Mouse (Mus musculus) urinary bladder, postnatal 25 days (tissue): ENCODE measurements around the gene Rasa3.

Experiments
- DNase-seq: peaks from one replicate; pipeline ENCODE4 v3.0.0; 2022; ENCODE audit warnings: low spot score

Gene Rasa3

DNA sequence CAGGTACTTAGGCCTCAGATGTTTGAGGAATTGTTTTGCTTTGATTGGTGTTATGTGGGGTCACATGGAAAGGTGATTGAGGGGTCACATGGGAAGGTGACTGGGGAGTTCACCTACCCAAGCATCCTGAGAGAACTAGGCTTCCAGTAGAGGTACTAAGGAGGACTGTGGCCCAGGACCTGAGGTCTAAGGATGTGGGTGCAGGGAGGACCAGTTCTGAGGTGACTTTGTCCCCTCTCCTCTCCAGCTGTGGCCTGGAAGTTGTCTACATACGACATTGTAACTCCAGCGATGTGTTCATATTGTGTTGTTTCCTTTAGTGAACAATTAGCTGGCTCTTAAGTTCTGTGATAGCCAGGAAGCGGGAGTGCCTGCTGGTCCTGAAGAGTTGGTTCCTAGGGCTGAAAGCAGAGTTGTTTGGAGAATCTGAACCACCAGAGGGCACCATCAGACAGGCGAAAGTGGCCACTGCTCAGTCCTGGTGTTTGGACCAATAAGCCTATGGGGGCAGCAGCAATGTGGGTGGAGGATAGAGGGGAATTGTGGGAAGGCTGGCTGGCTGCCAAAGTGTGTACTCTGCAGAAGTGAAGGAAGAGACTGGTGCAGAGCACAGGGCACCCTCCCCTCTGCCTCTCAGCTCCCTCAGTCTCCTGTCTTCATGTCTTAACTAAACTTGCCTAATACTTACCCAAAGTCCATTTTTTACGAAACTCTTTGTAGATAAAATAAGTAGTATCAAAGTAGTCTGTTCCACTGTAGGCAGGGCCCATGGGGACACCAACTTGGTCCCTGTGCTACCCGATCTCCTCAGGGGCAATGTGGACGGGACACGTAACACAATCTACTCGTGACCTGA, 126.5 kb downstream of the Rasa3 start:
- peak; percentile 88 for DNase-seq

DNA sequence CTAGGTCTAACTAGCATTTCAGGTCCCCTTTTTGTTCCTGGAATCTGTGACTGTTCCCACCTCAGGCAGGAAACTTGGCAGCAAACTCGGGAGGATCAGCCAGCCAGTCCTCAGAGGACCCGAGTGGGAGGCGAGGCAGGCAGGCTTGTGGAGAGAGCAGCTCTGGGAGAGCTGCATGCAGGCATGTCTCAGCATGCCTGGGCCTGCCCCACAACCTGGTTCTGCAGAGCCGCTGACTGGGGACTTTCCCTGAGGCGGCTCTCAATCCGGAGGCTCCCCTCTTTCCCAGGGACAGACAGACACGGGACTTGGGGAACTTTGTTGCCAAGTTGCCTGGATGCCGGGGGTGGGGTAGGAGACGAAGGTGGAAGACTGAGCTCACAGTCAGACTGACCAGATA, 128.6 kb downstream of the Rasa3 start:
- peak; percentile 65 for DNase-seq

DNA sequence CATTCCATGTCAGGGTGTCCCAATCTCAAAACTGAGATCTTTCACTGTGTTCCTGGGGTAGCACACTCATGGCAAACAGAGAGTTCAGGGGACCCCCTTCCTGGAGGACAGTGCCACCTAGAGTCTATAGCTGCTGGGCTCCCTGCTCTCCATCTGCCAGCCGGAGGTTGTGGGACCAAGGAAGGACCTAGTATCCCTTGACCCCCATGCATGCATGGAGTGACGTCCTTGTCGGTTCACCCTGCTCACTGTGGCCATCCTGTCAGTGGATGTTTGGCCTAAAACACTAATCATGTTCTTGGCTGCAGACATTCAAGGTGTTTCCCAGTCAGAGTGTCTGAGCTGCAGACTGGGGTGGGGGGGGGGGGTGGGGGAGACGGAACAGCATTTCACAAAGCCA, 129.2 kb downstream of the Rasa3 start:
- DNase-seq = no peak

DNA sequence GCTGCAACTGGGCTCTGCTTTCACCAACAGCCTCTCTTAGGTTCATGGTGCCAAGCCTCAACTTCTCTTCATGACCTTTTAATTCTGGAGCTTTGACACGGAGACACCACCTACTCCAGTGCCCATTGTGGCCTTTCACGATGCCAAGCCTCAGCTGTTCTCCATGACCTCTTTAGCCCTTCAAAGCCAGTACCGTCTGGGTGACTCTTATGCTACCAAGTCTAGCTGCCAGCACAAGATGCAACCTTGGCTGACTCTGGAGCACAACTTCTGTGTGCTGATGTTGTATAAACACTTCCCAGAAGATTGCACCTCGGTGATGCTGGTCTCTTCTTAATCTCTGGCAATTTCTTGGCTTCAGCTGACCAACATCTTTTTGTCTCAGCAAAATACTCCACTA, 131.0 kb downstream of the Rasa3 start:
- no peak for DNase-seq

DNA sequence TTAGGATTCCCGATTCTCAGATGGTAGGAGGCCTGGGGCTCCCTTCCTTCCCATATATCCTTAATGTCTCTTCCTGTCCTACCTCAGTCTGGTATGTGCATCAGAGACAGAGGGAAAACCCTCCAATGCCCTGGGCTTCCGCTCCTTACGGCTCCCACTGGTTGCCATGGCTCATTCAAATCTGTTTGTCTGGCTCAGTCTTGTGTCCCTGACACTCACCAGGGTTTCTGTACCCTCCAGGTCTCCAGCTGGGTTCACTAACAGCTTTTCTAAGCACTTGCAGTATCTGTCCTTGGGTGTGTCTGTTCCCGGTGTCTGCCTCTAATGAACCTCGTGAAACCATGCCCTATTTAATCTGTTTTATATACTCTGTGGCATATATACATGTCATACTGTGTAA, 135.9 kb downstream of the Rasa3 start:
- DNase-seq = no peak

DNA sequence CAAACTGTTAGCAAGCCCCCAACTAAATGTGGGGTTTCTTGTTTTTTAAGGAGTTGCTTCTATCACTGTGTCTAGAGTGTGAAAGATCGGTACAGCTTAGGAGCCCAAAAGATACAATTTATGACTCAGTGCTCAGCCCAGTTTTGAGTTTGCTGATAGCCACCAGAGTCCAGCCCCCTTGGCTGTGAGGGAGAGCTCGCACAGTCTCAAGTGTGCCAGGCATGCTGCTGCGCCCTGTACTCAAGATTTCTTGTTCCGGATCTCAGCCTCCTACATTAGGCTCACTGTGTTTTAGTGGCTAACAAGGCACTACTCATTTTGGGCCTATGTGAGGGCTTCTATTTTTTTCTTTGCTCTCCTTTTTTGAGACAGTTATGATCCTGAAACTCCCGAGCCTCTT, 137.3 kb downstream of the Rasa3 start:
- DNase-seq = no peak

DNA sequence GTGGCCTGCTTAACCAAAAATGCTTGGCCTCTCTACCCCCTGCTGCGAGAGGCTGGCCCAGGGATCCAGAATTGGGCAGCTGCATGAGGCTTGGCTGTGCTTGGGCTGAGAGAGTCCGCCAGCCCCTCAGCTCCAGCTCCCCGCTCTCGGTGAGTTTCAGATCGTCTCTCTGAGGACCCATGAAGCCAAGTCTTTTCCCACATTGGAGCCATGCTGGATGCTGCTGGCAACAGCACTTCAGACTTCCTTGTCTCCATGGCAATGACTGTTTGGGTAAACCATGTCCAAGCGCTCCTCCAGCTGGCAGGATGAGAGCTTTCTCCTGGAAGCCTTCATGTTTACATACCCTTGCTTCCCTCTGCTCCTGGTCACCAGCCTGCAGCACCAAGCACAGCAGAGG, 138.6 kb downstream of the Rasa3 start:
- DNase-seq = no peak

DNA sequence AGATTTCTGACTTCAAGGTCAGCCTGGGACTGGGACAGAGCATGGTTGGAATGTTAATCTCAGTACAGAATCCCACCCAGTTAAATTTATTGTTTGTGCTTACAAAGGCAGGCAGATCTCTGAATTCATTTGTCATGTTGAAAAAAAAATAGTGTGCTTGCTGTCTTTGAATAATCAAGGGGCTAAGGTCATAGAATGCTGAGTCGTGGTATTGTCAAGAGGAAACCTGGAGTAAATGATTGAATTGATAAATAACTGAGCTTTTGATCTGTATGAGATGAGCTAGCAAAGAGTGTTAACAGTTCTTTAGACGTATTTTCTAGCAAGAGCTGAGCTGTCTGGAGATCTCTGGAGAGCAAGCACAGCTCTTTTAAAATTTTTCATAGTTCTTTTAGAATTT, 140.3 kb downstream of the Rasa3 start:
- DNase-seq = no peak

DNA sequence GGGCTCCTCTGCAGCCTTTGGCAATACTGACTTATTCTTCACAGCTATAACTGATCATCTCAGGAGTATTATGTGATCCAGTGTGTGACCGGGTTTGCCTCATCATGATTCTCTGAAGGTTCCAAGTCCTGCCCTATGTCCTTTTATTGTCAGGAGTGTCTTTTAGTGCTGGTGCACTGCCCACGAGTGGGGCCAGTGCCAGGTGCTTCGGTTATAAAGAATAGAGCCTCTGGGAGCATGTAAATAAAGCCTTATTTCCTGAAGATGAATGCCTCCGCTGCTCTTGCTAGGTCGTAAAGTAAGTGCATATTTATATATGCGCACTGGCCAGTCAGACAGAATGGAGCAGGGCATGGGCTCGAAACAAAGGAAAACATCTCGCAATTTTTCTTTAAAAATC, 144.3 kb downstream of the Rasa3 start:
- DNase-seq = no peak

DNA sequence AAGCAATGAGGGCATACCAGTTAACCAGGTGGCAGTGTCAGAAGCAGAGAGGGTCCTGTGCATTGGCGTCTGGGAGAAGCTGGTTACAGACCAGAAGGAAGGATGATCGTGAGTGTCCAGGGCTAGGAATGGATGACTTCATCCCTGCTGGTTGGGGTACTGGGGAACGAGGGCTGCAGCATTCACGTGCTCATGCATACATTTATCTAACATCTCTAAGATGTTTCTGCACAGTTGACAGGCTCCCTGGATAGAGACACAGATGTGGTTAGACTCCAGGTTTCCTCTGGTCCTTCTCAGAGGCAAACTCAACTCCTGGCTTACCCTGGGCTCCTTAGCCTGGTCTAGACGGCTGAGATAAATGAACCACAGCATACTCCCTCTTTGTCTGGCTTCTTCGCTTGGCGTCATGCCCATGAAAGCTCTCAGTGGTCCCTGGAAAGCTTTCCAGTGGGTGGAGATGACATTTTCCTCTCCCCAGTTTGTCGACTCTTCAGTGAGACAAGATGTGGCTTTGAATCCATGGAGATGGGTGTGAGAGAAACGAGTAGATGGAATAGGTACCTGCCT, 145.7 kb downstream of the Rasa3 start:
- DNase-seq = no peak

DNA sequence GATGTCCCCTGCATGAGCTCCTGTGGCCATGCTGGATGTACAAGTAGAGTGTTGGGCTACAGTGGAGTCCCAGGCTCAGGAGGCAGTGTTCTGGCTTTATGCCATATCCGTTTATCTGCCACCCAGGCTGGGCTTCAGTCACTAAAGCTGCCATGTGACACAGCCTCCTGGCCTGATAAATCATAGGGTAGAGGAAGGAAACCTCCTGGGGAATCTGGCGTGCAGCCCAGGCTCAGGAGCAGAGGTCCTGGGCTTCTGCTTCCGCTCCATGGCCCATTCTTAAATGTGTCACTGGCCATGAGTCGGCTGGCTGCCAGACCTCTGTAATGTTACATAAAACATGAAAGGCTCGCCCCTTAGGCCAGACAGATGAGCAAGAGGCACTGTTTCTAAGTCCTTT, 146.5 kb downstream of the Rasa3 start:
- DNase-seq = peak; percentile 70

DNA sequence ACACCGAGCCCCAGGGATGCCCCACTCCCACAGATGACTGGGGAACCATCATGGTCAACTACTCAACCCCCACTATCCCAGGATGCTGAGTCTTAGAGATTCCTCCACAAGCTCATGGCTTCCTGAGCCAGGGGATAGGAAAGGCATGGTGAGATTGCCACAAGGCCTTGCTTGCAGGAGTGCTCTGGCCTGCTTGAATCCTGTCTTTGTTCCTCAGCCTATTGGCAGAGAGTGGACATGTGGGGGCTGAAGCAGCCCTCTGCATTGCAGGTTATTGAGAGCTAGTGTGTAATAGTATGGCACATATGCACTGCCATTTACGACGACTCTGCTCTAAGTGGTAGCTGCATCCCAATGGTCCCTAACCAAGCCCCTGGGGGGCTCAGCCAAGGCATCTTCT, 147.0 kb downstream of the Rasa3 start:
- no peak for DNase-seq

DNA sequence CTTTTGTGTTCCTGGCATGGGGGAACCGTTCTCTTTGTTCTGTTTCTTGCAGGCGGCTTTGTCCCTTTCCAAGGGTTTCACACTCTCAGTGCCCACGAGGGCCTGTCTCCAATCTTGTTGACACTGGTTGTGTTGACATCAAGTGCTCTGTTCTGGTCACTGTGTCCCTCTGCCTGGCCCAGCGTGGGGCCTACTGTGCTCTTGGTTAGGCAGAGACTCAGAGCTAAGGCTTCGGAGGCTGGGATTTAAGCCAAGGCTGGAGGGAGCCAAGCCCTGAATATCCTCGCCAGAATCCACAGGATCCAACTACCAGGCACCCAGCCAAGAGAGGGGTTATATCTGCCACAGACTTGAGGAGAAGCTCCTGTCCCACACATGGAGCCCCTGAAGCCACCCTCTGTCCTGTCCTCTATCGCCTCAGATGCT, 147.5 kb downstream of the Rasa3 start:
- peak; percentile 60 for DNase-seq

DNA sequence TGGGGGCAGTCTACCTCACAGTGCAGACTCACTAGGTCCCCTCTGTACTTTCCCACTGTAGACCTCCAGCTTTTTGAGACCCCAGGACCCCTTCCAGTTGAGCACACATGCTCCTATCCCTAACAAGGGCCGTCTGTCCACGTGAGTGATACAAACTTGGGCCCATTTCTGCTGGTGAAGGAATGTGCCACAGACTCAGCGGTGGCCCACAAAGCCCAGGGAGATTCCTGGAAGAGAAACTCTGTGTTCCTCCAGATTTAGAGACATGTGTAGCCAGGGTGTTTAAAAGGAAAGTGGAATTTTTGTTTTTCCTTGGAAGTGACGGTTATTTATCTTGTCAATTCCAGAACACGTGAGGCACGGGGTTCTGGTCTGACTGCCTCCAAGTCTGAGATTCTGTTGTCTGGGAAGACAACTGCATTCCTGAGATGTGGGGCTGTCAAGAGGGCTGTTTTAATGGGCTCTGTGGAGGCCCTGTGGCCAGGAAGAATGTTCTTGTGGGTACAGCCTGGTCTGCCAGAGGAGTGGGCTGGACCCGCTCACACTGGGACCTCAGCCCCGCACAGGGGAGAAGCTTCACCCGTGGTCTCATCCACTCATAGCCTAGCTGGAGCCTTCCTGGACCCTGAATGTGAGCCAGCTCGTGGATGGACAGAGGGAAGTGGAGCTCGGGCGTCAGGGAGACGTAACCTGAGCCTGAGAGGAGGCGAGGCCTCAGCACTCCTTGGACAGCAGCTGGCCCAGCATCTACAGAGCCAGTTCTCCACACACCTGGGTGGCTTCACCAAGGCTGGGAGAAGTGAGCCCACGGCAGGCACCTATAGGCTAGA, 148.2 kb downstream of the Rasa3 start:
- no peak for DNase-seq

DNA sequence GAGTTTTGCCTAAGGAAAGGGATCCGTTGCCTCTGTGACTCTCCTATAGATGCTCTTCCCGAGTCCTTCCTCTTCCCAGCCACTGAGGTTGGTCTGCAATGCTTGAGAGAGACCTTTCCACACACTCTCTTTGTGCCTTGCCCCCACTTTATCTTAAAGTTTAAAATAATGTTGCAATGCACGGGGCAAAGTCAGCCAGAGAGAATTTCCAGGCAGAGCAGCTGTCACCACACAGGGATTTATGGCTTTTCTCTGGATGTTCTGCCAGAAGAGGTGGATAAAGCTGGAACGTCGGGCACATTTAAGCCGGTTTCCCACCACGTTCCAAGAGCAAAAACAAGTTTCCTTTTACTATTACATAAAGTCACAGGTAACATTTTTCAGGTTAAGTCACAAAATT, 156.0 kb downstream of the Rasa3 start:
- no peak for DNase-seq

DNA sequence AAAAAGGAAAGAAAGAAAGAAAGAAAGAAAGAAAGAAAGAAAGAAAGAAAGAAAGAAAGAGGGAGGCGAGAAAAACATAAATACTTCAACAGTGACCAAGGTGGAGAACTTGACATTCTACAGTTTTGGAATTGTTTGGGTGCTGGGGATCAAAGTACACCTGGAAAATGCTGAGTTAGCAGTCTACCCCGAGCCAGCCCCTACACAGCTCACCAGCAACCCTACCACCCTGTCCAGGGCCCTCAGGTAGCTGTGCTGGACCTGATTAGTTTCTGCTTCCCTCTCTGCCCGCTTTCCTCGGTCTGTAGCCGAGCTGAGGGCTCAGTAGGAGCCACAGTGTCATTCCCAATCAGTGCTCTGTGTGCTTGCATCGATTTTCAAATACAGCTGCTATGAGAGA, 157.1 kb downstream of the Rasa3 start:
- no peak for DNase-seq

DNA sequence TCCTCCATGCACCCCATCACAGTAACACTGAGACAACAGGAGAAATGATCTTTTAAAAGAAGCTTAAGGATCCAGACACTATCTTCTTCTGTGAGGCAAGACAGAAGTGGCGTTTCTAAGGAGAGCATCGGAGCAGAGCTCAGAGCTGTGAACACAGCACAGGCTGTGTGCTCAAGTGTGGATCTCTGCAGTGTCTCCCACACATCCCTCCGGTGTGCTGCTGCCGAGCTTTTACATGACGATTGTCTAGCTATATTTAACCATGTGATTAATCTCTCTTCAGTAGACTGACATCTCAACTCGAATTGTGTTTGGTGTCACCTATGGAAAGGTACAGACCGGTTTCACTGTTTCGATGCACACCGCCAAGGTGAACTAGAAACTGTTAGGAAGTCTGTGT, 157.9 kb downstream of the Rasa3 start:
- DNase-seq = no peak

DNA sequence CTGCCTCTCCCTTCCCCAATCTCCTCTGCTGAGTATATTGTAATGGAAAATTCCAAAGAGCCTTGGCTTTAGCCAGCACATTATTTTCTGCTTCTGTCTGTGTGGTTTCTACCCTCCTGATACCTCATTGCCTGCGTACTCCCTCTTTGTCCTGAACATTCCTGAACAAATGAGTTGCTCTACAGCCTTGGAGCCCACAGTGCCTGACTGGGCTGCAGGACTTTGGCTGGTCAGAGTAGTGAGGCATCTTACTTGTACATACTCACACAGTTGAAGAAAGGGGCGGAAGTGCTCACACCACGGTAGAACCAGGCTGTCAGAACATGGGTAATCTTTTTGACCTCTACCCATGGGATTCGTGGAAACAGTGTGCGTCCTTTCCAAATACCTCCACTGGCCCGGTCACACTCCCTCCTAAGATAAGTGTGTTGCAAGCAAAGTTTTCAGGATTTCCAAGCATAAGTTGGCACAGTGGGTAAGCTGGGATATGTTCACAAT, 160.1 kb downstream of the Rasa3 start:
- DNase-seq = no peak
